Mouse (Mus musculus): Measurements from ENCODE around the gene Pi4ka.
A peak's percentile ranks its signal among the peaks of the same experiment; 100 is the strongest.

Gene Pi4ka

GRCm38 (mm10) chr16:17405736-17406443 is at the start of gene Pi4ka, which contains the start of gene Snap29:
TSS of gene Pi4ka (minus strand) at chr16:17406314.
TSS of gene Snap29 (plus strand) at chr16:17405986.
- DNase-seq (ENCODE audit: low spot score), result peak; percentile 99

DNA sequence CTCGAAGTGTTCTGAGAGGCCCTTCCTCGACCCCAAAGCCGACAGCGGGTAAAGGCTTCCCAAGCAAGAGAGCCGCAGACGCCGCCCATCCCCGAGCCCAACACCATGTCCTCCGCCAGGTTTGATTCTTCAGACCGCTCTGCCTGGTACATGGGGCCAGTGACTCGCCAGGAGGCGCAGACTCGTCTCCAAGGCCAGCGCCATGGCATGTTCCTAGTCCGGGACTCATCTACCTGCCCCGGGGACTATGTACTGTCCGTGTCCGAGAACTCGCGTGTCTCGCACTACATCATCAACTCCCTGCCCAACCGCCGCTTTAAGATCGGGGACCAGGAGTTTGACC is 46.2 kb upstream of the Pi4ka start:
- DNase-seq (ENCODE audit: low spot score), result peak; percentile 47

DNA sequence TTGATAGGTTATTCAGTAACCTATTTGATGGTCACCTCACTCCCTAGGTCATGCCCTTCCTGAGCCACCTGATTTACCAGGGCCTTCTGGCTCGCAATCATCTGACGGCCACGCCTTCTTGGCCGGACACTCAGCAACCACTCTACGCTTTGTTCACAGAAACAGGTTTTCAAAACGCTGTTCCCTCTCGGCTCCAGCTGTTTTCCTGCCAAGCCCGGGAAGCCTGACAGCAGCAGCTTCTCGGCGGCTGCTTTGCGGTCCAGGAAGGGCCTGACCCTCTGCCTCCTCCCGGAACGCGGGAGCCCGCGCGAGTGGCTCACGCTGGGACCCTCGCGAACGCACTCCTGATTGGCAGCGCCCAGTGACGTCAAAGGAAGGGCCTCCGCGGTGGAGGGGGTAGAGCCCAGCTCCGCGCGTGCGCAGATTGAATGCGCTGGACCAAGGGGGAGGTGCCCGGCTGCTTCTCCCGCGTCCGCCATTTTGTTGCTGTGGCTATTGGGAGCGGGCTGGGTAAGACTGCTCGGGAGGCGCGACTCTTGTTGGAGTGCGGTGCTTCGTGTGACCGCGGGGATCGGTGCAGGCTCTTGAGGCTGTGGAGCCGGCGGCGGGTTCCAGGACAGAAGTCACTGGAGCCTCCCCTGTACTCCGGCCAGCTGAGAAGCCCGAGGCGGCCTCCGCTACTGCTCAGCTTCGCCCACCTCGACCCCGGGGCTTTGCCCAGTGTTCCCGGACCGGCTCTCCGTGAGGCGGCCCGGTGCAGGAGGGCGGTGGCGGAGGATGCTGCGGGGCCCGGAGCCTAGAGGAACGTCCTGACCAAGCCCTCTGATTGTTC is 45.6 kb upstream of the Pi4ka start, which contains the start of gene Crkl:
Gene Crkl, plus strand, starts transcription at position 447 of the 832 bp plus-strand sequence.
- DNase-seq (ENCODE audit: low spot score), result peak; percentile 99

- DNase-seq (ENCODE audit: low spot score), result peak; percentile 37
Measured at GRCm38 (mm10) chr16:17432576-17432975, 26.5 kb upstream of the Pi4ka start.

- DNase-seq (ENCODE audit: low spot score), result no peak
Measured at GRCm38 (mm10) chr16:17423021-17423420, 16.9 kb upstream of the Pi4ka start.

DNA sequence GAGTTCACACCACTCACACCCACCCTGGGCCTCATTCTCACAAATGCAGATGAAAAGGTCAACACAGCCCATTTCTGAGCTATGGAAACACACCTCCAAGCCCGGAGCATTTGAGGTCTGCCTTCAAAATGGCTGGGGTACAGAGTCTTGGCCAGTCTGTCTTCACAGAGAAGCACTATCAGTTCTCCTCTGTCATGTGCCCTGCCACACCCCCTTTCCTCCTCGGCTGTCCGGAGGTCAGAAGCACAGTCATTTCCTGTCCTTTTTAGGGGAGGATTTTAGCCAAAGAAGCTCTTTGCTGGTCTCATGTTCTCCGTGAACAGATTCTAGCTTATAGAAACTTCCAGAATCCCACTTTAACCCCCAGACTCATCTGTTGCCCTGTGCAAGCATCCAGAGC is 4.1 kb upstream of the Pi4ka start:
- DNase-seq (ENCODE audit: low spot score), result no peak

DNA sequence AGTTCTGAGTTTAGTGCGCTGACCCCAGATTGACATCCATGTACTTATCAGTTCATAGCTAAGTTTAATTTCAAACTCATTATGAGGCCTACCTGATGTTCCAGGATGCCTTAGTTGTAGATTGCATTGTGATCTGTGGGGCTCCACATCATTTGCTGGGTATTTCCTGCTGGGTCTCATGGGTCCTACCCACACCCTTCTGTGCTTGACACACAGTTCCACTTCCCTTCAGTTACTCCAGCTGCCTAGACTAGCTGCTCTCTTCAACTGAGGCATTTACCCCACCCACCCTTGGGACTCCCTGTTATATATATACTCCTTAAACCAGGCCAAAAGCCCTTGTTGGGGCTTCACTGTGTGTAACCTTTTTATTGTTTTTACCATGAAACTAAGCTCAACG is 2.9 kb upstream of the Pi4ka start:
- no peak for DNase-seq (ENCODE audit: low spot score)

GRCm38 (mm10) chr16:17406512-17407231 is 558 bp upstream of the Pi4ka start:
- DNase-seq (ENCODE audit: low spot score), result peak; percentile 27

DNA sequence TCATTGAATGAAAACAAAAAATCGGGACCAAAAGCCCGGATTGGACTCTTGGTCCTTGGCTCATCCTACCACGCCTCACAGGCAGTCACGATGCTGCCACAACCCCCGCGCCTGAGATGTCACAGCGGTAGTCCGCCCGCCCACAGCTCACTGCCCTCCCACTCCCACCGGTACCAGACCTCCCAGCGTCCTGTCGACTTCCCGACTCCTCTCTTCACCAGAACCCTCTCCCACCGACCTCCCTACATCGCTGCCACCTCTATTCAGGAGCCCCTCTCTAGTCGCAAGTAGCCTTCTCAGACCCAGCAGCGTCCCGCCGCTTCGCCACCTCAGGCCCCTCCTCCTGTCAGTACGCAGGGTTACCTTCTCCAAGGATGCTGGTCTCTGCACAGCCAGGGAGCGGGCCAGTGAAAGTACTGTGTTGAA is 830 bp downstream of the Pi4ka start:
- DNase-seq (ENCODE audit: low spot score), result peak; percentile 62

DNA sequence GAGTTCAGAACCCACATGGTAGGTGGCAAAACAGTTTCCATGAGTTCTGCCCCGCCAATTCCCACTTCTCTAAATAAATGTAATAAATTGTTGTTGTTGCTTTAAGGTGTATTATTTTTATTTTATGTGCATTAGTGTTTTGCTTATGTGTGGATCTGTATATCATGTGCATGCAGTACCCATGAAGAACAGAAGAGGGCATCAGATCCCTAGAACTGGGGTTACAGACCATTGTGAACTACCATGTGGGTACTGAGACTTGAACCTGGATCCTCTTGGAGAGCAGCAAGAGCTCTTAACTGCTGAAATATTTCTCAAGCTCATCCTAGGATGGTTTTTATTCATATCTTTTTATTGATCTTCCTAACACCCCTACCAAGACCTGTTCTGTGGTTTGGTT is 3.3 kb downstream of the Pi4ka start:
- DNase-seq (ENCODE audit: low spot score), result peak; percentile 50

DNA sequence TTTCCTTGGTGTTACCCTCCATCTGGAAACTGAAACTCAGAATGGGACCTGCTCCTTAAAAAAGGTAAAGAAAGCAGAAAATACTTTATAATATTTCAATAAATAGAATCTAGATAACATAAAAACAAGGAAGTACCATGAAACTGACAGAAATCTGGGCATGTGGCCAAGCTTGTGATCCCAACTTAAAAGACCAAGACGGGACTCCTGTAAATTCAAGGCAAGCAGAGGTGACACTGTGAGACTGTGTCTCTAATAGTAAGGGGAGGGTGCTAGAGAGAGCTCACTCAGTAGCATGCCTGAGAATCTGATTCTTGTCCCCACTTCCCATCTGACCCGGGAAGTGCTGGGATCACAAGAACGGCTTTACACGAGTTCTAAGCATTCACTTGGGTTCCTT is 13.3 kb downstream of the Pi4ka start:
- DNase-seq (ENCODE audit: low spot score), result no peak

DNA sequence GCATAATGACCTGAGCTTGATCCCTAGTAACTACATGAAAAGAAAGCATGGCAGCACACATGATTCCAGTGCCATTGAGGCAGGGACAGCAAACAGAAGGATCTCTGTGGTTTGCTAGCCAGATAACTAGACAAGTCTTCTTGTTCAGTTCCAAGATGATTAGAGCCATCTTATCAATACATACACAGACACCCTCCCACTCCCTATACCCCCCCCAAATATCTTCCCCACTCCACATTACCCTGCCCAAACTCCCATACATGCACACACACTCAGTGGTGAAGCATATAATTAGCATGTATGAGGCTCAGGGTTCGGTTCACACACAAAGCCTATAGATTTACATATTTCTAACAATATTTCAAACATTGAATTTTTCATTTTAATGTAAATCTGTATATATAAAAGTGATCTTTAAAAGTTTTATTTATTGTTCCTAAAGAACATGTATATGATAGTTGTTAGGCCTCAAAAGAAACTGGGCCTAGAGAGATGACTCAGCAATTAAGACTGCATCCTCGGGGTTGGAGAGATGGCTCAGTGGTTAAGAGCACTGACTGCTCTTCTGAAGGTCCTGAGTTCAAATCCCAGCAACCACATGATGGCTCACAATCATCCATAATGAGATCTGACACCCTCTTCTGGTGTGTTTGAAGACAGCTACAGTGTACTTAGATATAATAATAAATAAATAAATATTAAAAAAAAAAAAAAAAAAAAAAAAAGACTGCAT is 22.4 kb downstream of the Pi4ka start:
- no peak for DNase-seq (ENCODE audit: low spot score)

DNA sequence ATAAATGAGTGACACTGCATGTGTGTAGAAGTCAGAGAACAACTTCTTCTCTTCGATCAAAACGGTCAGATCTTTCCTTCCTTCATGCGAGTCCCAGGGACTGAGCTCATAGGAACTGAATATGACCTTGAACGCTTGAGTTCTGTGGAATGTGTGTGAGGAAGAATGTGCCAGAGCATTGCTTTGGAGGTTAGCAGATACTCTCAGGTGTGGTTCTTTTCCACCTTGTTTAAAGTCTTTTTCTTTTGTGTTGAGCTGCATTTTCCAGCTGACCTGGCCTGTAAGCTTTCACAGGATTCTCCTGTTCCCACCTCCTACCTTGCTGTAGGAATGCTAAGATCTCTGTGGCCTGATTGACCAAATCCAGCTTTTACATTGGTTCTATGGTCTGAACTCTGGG is 23.8 kb downstream of the Pi4ka start:
- no peak for DNase-seq (ENCODE audit: low spot score)

DNA sequence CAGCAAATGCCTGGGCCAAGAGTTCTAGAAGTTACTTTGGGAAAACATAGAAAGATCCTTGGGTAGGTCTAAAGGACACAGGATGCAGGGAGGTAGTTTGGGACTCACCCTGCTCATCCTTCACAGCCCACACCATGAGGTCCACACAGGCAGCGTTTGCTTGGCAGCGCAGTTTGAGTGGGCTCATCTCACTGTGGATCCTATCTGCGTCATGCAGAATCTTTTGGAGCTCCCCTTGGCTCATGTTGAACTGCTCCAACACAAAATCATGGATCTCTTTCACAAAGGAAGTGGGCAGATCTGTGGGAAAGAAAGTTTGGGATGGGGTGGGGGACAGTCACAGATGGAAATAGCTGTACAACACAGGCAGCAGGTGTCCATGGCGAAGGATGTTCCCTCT is 47.3 kb downstream of the Pi4ka start:
- no peak for DNase-seq (ENCODE audit: low spot score)

DNA sequence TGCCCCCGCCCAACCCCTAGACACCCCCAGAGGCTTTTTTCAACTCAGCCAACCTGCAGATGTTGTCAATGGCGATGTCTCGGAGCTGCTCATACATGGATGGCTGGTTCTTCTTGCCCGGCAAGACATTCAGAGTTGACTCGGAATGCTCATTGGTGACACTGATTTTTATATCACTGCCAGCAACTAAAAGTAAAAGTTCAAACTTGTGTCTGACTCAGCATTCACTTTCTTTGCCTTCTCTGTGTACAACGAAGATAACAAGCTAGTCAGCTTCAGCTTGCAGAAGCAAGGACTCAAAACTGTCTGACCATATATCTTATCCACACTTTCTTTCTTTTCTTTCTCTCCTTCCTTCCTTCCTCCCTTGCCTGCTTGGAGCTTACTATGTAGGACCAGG is 50.1 kb downstream of the Pi4ka start:
- no peak for DNase-seq (ENCODE audit: low spot score)

- DNase-seq (ENCODE audit: low spot score), result peak; percentile 7
Measured at GRCm38 (mm10) chr16:17346766-17347165, 59.3 kb downstream of the Pi4ka start.

GRCm38 (mm10) chr16:17345813-17346155 is 60.3 kb downstream of the Pi4ka start:
- no peak for DNase-seq (ENCODE audit: low spot score)

GRCm38 (mm10) chr16:17345141-17345812 is 60.8 kb downstream of the Pi4ka start:
- no peak for DNase-seq (ENCODE audit: low spot score)

DNA sequence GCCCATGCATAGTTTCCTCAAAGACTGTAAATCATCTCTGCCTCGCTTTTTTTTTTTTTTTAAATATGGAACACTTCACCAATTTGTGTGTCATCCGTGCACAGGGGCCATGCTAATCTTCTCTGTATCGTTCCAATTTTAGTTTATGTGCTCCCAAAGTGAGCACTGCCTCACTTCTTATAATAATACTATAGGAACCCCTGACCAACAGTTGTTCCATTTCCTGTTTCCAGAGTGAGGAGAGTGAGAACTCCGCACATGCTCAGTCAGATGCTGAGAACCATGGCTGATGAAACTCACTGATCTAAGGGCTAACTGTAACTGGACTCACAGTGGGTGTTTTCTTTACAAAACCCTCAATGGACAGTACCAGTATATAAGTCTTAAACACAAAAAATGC is 64.3 kb downstream of the Pi4ka start:
- DNase-seq (ENCODE audit: low spot score), result no peak

GRCm38 (mm10) chr16:17340705-17341104 is 65.4 kb downstream of the Pi4ka start:
- no peak for DNase-seq (ENCODE audit: low spot score)

- DNase-seq (ENCODE audit: low spot score), result no peak
Measured at GRCm38 (mm10) chr16:17339701-17340100, 66.4 kb downstream of the Pi4ka start.

GRCm38 (mm10) chr16:17336089-17336488 is 70.0 kb downstream of the Pi4ka start:
- no peak for DNase-seq (ENCODE audit: low spot score)
